ENCODE assay signal across 26 mouse cellular contexts in genomic region chr2:127535363-127535762, GRCm38 (mm10). TPM values are rescaled to one million over a fixed set of nuclear protein-coding genes. Genes with fewer than 3 reads are reported as not detected.
A peak's percentile ranks its signal among the peaks of the same experiment; 100 is the strongest.
DNase-seq lines count a peak whose midpoint lies in the region; TF ChIP-seq lines count a peak whose summit lies in the region.
"Had no signal": no experiment of that assay in that cellular context is flagged by ENCODE, and none has a peak within 500 bp of the region (broad histone marks: within the 10 kb centered on the region; RNA-seq: fewer than 3 reads in every experiment).

No protein-coding gene starts in this region.

- no peak overlapping the region for H3K27ac ChIP-seq in heart, adult 2 months
- H3K27ac ChIP-seq: heart, embryonic 13.5 days; hindbrain, embryonic 10.5 days; hindbrain, embryonic 15.5 days; liver, embryonic 13.5 days; stomach, postnatal 0 days had no signal

- H3K79me2 ChIP-seq in heart, adult 2 months (replicated peaks; ENCODE audit: control insufficient read depth, insufficient read depth, low read length), result no peaks in the 10 kb centered on the region

- H3K4me3 ChIP-seq in heart, adult 2 months, result no peak overlapping the region
- H3K4me3 ChIP-seq: heart, embryonic 13.5 days; hindbrain, embryonic 10.5 days; hindbrain, embryonic 15.5 days; liver, embryonic 13.5 days had no signal

- no peak overlapping the region for H3K9ac ChIP-seq in heart, adult 2 months (ENCODE audit: low read depth, low read length)
- H3K9ac ChIP-seq: heart, embryonic 13.5 days; hindbrain, embryonic 15.5 days; liver, embryonic 13.5 days had no signal

- H3K36me3 ChIP-seq in heart, adult 2 months (ENCODE audit: control insufficient read depth, insufficient read depth, low read length), result no peaks in the 10 kb centered on the region
- H3K36me3 ChIP-seq: heart, embryonic 13.5 days; hindbrain, embryonic 10.5 days; hindbrain, embryonic 15.5 days; liver, embryonic 13.5 days had no signal

- intact Hi-C loops in left cerebral cortex, postnatal 10 days (cut with DNase I), result no loop called here
- intact Hi-C loops in heart, adult 2 months (cut with DNase I), result no loop called here

- 67% methylated on average over 9 of the region's 9 CpGs for WGBS in heart, adult 2 months

- TF ChIP-seq POLR2A in heart, adult 2 months (IDR thresholded peaks at IDR 0.05; ENCODE audit: insufficient read depth, low read depth, low read length), result no peak

- DNase-seq in left cerebral cortex, adult 18-20 months (ENCODE audit: low spot score in 2 of 2), result peak; percentile 85 to 88
- no peak for DNase-seq in left cerebral cortex, postnatal 10 days (ENCODE audit: extremely low spot score in 1 of 2, low spot score in 2 of 2)
- DNase-seq in frontal cortex, adult 2 months (ENCODE audit: extremely low spot score in 1 of 2, low spot score in 1 of 2), result peak; percentile 56 to 88
- peak; percentile 46 to 85 for DNase-seq in left cerebral cortex, adult 9 months (ENCODE audit: low spot score in 2 of 2)
- peak; percentile 87 for DNase-seq in right cerebral cortex, postnatal 25 days
- no peak for DNase-seq in adrenal gland, postnatal 25 days
- no peak for DNase-seq in thymus, postnatal 10 days (ENCODE audit: low spot score in 2 of 2)
- DNase-seq in heart, adult 2 months, result no peak
- DNase-seq: adrenal gland, adult 2 months; cerebellum, adult 8-10 months; gastrocnemius, postnatal 14 days; heart, postnatal 10 days; kidney, adult 11 months; kidney, postnatal 14 days; layer of hippocampus, adult 9-11 months; liver, embryonic 13.5 days; lung, adult 18-20 months; lung, postnatal 4 days; thymus, adult 2 months; thymus, postnatal 4 days had no signal

- no peak for TF ChIP-seq EP300 in heart, adult 2 months (IDR thresholded peaks at IDR 0.05; ENCODE audit: insufficient read depth, low read depth, low read length)

- H3K27me3 ChIP-seq in heart, adult 2 months (ENCODE audit: control insufficient read depth, insufficient read depth, low read length), result no peaks in the 10 kb centered on the region; the same call in 1 of the 2 replicates

- TF ChIP-seq CTCF in heart, adult 2 months (IDR thresholded peaks at IDR 0.05), result no peak

- no peaks in the 10 kb centered on the region for H3K4me1 ChIP-seq in heart, adult 2 months (ENCODE audit: control insufficient read depth, insufficient read depth, low read length)
- H3K4me1 ChIP-seq: heart, embryonic 13.5 days; hindbrain, embryonic 15.5 days; liver, embryonic 13.5 days had no signal

RNA-seq across cellular contexts. Expression of gene Prom2, which starts 5.9 kb away (rescaled TPM):
- total RNA-seq in left cerebral cortex, adult 18-20 months (2021), result under 1 TPM; 0.49 to 0.53 TPM
- total RNA-seq in left cerebral cortex, postnatal 10 days (2021), result under 1 TPM in 1 of 2 experiments, not detected in 1; 0.11 TPM
- polyA plus RNA-seq in frontal cortex, adult 2 months (2012; rRNA removed), result 0.29 and 0.50 TPM in 2 replicates
- total RNA-seq in adrenal gland, postnatal 25 days (2021), result 0.18 TPM in 1 of 2 replicates, not detected in the other
- total RNA-seq in heart, adult 2 months (2021), result not detected
- 0.06 and 0.14 TPM in 2 replicates for polyA plus RNA-seq in heart, adult 2 months (2012; rRNA removed)
- total RNA-seq: gastrocnemius, postnatal 14 days; granulocyte monocyte progenitor cell, adult 5-6 weeks; MEL had no signal
- polyA plus RNA-seq: liver, embryonic 13.5 days had no signal

RNA-seq across cellular contexts. Expression of gene Kcnip3, which starts 13.5 kb away (rescaled TPM):
- 100 to 1,000 TPM; 114 to 130 TPM for total RNA-seq in left cerebral cortex, adult 18-20 months (2021)
- 10 to 100 TPM; 61.7 to 67.9 TPM for total RNA-seq in left cerebral cortex, postnatal 10 days (2021)
- polyA plus RNA-seq in frontal cortex, adult 2 months (2012; rRNA removed), result 87.8 and 92.9 TPM in 2 replicates
- total RNA-seq in adrenal gland, postnatal 25 days (2021), result 4.8 and 6.0 TPM in 2 replicates
- 1 to 10 TPM; 1.1 to 1.3 TPM for total RNA-seq in heart, adult 2 months (2021)
- 1.2 and 1.3 TPM in 2 replicates for polyA plus RNA-seq in heart, adult 2 months (2012; rRNA removed)
- total RNA-seq: MEL had no signal

RNA-seq across cellular contexts. Expression of gene Zfp661, which starts 51.5 kb away (rescaled TPM):
- total RNA-seq in left cerebral cortex, adult 18-20 months (2021), result 1 to 10 TPM; 7.2 to 7.7 TPM
- 1 to 10 TPM; 8.0 to 9.3 TPM for total RNA-seq in left cerebral cortex, postnatal 10 days (2021)
- 9.0 and 9.3 TPM in 2 replicates for polyA plus RNA-seq in frontal cortex, adult 2 months (2012; rRNA removed)
- total RNA-seq in adrenal gland, postnatal 25 days (2021), result 4.5 and 4.8 TPM in 2 replicates
- total RNA-seq in heart, adult 2 months (2021), result 1 to 10 TPM; 1.7 to 2.0 TPM
- 1.5 and 2.4 TPM in 2 replicates for polyA plus RNA-seq in heart, adult 2 months (2012; rRNA removed)

RNA-seq across cellular contexts. Expression of gene Mrps5, which starts 51.7 kb away (rescaled TPM):
- 10 to 100 TPM; 83.1 to 91.3 TPM for total RNA-seq in left cerebral cortex, adult 18-20 months (2021)
- total RNA-seq in left cerebral cortex, postnatal 10 days (2021), result 10 to 100 TPM; 90.7 to 100.0 TPM
- 113 and 115 TPM in 2 replicates for polyA plus RNA-seq in frontal cortex, adult 2 months (2012; rRNA removed)
- 97.4 and 98.4 TPM in 2 replicates for total RNA-seq in adrenal gland, postnatal 25 days (2021)
- 10 to 100 TPM; 80.3 to 89.7 TPM for total RNA-seq in heart, adult 2 months (2021)
- 58.2 and 68.4 TPM in 2 replicates for polyA plus RNA-seq in heart, adult 2 months (2012; rRNA removed)

Comparison
In these comparisons a context has a peak if more than half of its experiments do, and no peak if none do; other contexts are left out.
1. DNase-seq: peak in left cerebral cortex, adult 18-20 months (2 of 2), frontal cortex, adult 2 months (2 of 2), left cerebral cortex, adult 9 months (2 of 2) and right cerebral cortex, postnatal 25 days (single experiment); none in left cerebral cortex, postnatal 10 days (0 of 2), adrenal gland, postnatal 25 days (single experiment), thymus, postnatal 10 days (0 of 2) and heart, adult 2 months (0 of 2).